ENCODE assay signal across 7 mouse cellular contexts in the genomic region with DNA sequence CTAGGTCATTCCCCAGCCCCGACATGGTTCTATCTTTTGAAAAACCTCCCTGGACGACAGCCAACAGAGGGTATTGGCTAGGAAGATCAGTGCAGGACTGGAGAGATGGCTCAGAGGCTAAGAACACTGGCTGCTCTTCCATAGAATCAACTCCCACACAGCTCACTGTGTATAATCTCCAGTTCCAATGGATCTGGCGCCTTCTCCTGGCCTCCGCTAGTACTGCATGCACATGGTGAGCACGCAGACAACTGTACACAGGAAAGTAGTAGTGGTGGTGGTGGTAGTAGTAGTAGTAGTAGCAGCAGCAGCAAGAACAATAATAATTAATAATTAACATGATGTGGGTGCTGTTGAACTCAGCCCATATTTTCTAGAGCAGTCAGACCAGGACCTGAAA.
DNase-seq lines count a peak whose midpoint lies in the region.

No protein-coding gene starts in this region.

- DNase-seq in layer of hippocampus, adult 18-20 months (ENCODE audit: low spot score in 2 of 2): peak; percentile 31 to 72
- no peak for DNase-seq in layer of hippocampus, adult 9-10 months (ENCODE audit: low spot score)
- peak; percentile 23 for DNase-seq in adrenal gland, postnatal 25 days
- DNase-seq in cerebellum, postnatal 25 days: peak; percentile 38 to 69
- DNase-seq in layer of hippocampus, postnatal 36 days: peak; percentile 31 to 48
- peak; percentile 82 for DNase-seq in testis, postnatal 10 days (ENCODE audit: low spot score)
- no peak for DNase-seq in gastrocnemius, adult 8-10 months (ENCODE audit: low spot score in 2 of 2)

Comparison
In these comparisons a context has a peak if more than half of its experiments do, and no peak if none do; other contexts are left out.
1. DNase-seq: peak in layer of hippocampus, adult 18-20 months (2 of 2), adrenal gland, postnatal 25 days (single experiment), cerebellum, postnatal 25 days (2 of 2), layer of hippocampus, postnatal 36 days (2 of 2) and testis, postnatal 10 days (single experiment); none in layer of hippocampus, adult 9-10 months (single experiment) and gastrocnemius, adult 8-10 months (0 of 2).